In the genomic region with DNA sequence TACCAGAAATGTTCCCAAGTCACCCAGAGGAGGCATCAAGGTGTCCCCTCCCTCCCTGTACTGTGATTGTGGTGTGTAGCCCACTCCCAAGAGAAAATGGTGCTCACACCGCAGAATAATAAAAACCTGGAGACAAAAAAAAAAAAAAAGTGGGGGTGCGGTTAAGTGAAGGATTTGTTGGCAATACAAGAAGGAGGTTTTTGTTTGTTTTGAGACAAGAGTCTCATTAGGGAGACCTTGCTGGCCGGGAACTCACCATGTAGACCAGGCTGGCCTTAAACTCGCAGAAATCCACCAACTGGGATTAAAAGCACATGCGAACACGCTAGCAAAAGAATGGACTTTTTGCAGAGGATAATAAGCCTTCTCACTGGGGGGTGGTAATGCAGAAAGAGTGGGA, we compare ENCODE assay signal across 9 mouse cellular contexts. TPM values are rescaled to one million over a fixed set of nuclear protein-coding genes. Genes with fewer than 3 reads are reported as not detected.
DNase-seq lines count a peak whose midpoint lies in the region; ATAC-seq lines count a peak whose summit lies in the region.
"Had no signal": no experiment of that assay in that cellular context is flagged by ENCODE, and none has a peak within 500 bp of the region (broad histone marks: within the 10 kb centered on the region; RNA-seq: fewer than 3 reads in every experiment).

A gene (plus strand): TSS at position 301 of the 400 bp plus-strand sequence.

- no peak within 1 kb of the TSS for H3K27ac ChIP-seq in embryonic facial prominence, embryonic 15.5 days (replicated peaks)
- H3K27ac ChIP-seq in intestine, embryonic 15.5 days, result no peak within 1 kb of the TSS
- no peak within 1 kb of the TSS for H3K27ac ChIP-seq in neural tube, embryonic 12.5 days

- H3K9me3 ChIP-seq in embryonic facial prominence, embryonic 15.5 days (replicated peaks), result no peaks in the 10 kb centered on the region
- no peaks in the 10 kb centered on the region for H3K9me3 ChIP-seq in intestine, embryonic 15.5 days
- H3K9me3 ChIP-seq in neural tube, embryonic 12.5 days, result no peaks in the 10 kb centered on the region

- peak within 1 kb of the TSS; percentile 95 for H3K4me2 ChIP-seq in embryonic facial prominence, embryonic 15.5 days (replicated peaks)
- peak within 1 kb of the TSS; percentile 98 for H3K4me2 ChIP-seq in intestine, embryonic 15.5 days (replicated peaks)
- H3K4me2 ChIP-seq in neural tube, embryonic 12.5 days (replicated peaks), result peak within 1 kb of the TSS; percentile 99

- intact Hi-C loops in left cerebral cortex, postnatal 4 days (cut with DNase I), result no loop called here

- H3K4me1 ChIP-seq in embryonic facial prominence, embryonic 15.5 days, result peaks cover 16% of the 10 kb centered on the region
- peaks cover 16% of the 10 kb centered on the region for H3K4me1 ChIP-seq in intestine, embryonic 15.5 days (replicated peaks)
- H3K4me1 ChIP-seq in neural tube, embryonic 12.5 days, result peaks cover 3% of the 10 kb centered on the region; the same call in 1 of the 2 replicates

- ATAC-seq in embryonic facial prominence, embryonic 15.5 days (ENCODE audit: insufficient number of reproducible peaks, low FRiP score, low TSS enrichment, low read depth), result no peak
- no peak for ATAC-seq in intestine, embryonic 15.5 days
- ATAC-seq in neural tube, embryonic 12.5 days (ENCODE audit: low FRiP score, low read depth), result no peak

- H3K27me3 ChIP-seq in embryonic facial prominence, embryonic 15.5 days, result peaks cover 23% of the 10 kb centered on the region
- peaks cover 22% of the 10 kb centered on the region for H3K27me3 ChIP-seq in intestine, embryonic 15.5 days (replicated peaks)
- peaks cover 47% of the 10 kb centered on the region for H3K27me3 ChIP-seq in neural tube, embryonic 12.5 days (replicated peaks)

- H3K36me3 ChIP-seq in embryonic facial prominence, embryonic 15.5 days, result no peaks in the 10 kb centered on the region
- H3K36me3 ChIP-seq in intestine, embryonic 15.5 days, result no peaks in the 10 kb centered on the region
- no peaks in the 10 kb centered on the region for H3K36me3 ChIP-seq in neural tube, embryonic 12.5 days

- WGBS in embryonic facial prominence, embryonic 15.5 days, result 36% methylated on average over 6 of the region's 6 CpGs
- WGBS in intestine, embryonic 15.5 days, result 42% methylated on average over 6 of the region's 6 CpGs
- 21% methylated on average over 6 of the region's 6 CpGs for WGBS in neural tube, embryonic 12.5 days

- DNase-seq in left cerebral cortex, postnatal 4 days, result no peak
- no peak for DNase-seq in left cerebral cortex, adult 18-20 months (ENCODE audit: low spot score in 2 of 2)
- DNase-seq in adrenal gland, adult 8-10 months, result no peak
- DNase-seq in adrenal gland, adult 18-20 months (ENCODE audit: low spot score in 2 of 2), result no peak
- no peak for DNase-seq in natural killer cell, adult 2 months (ENCODE audit: low spot score in 2 of 2)

- H3K4me3 ChIP-seq in embryonic facial prominence, embryonic 15.5 days (replicated peaks), result peak within 1 kb of the TSS; percentile 62
- peak within 1 kb of the TSS; percentile 66 for H3K4me3 ChIP-seq in intestine, embryonic 15.5 days (replicated peaks)
- peak within 1 kb of the TSS; percentile 58 for H3K4me3 ChIP-seq in neural tube, embryonic 12.5 days

- H3K9ac ChIP-seq in embryonic facial prominence, embryonic 15.5 days, result peak within 1 kb of the TSS; percentile 41
- H3K9ac ChIP-seq in intestine, embryonic 15.5 days, result peak within 1 kb of the TSS; percentile 64
- H3K9ac ChIP-seq in neural tube, embryonic 12.5 days, result peak within 1 kb of the TSS; percentile 61

RNA-seq across cellular contexts. Expression of the gene that starts here (rescaled TPM):
- total RNA-seq in left cerebral cortex, postnatal 4 days (2021), result 10 to 100 TPM; 10.0 to 10.6 TPM
- 1 to 10 TPM in 1 of 2 experiments, under 1 TPM in 1; 0.77 to 1.1 TPM for total RNA-seq in left cerebral cortex, adult 18-20 months (2021)
- polyA plus RNA-seq in embryonic facial prominence, embryonic 15.5 days (2015; fragmentation: Nextera tagmentation; extraction: Ambion mirVana), result 4.4 and 5.5 TPM in 2 replicates
- 6.6 and 7.2 TPM in 2 replicates for polyA plus RNA-seq in intestine, embryonic 15.5 days (2015; fragmentation: Nextera tagmentation; extraction: Ambion mirVana)
- polyA plus RNA-seq in neural tube, embryonic 12.5 days (2016; fragmentation: Nextera tagmentation; extraction: Ambion mirVana), result 2.4 and 3.1 TPM in 2 replicates
- total RNA-seq in adrenal gland, adult 8-10 months (2022), result under 1 TPM; 0.20 to 0.68 (median 0.46) TPM
- under 1 TPM in 1 of 2 experiments, not detected in 1; 0.54 TPM for total RNA-seq in adrenal gland, adult 18-20 months (2021)
- total RNA-seq: gastrocnemius, adult 8-10 months had no signal

Comparison
In these comparisons a context has a peak if more than half of its experiments do, and no peak if none do; other contexts are left out.
1. RNA of the gene that starts here (total RNA-seq): 10.0 to 10.6 TPM in left cerebral cortex, postnatal 4 days; 0.77 to 1.1 TPM in left cerebral cortex, adult 18-20 months, 0.54 TPM in adrenal gland, adult 18-20 months and 0.20 to 0.68 TPM in adrenal gland, adult 8-10 months; every median in the first group is over 4 times any median in the second.
2. Peak in every context shown above with its lines, with median percentiles within 50 percentile points of each other: H3K4me2 ChIP-seq, H3K4me3 ChIP-seq and H3K9ac ChIP-seq.